Mouse (Mus musculus) lung, embryonic 14.5 days (tissue): ENCODE measurements at regions not wholly inside any gene's neighbourhood (a gene's known extent, or its start where the extent isn't known, plus 50 kb on each side); places are given as distances from the start of the nearest gene placed in this dataset.

Source experiments
- ATAC-seq: fragments of 200-750 bp; cut with Nextera tagmentation; 2 replicates; pipeline ENCODE4 v1.8.0; 2017; ENCODE audit warnings: mild to moderate bottlenecking, moderate TSS enrichment, moderate library complexity; ENCODE audit not compliant: insufficient read depth
- DNase-seq: peaks from one replicate; pipeline ENCODE4 v3.0.0-alpha.2; 2015
- H3K27ac ChIP-seq: fragments of 300-500 bp; sonication (generic); 2 replicates; pipeline ENCODE4 v1.5.1; 2014; ENCODE audit warnings: low read depth, mild to moderate bottlenecking, moderate library complexity
- H3K27me3 ChIP-seq: fragments of 300-500 bp; sonication (generic); 2 replicates; pipeline ENCODE4 v1.6.1; 2014; ENCODE audit warnings: low read length, control low read depth; ENCODE audit not compliant: insufficient read depth
- H3K36me3 ChIP-seq: fragments of 300-500 bp; sonication (generic); 2 replicates; pipeline ENCODE4 v1.6.1; 2014; ENCODE audit warnings: control low read depth; ENCODE audit not compliant: insufficient read depth
- H3K4me1 ChIP-seq: fragments of 300-500 bp; sonication (generic); 2 replicates; pipeline ENCODE4 v1.6.1; 2014; ENCODE audit warnings: antibody characterized with exemption, control low read depth; ENCODE audit not compliant: insufficient read depth
- H3K4me2 ChIP-seq: fragments of 300-500 bp; sonication (generic); 2 replicates; pipeline ENCODE4 v1.6.1; 2014; ENCODE audit warnings: mild to moderate bottlenecking
- H3K4me3 ChIP-seq: fragments of 300-500 bp; sonication (generic); 2 replicates; pipeline ENCODE4 v1.5.1; 2014; ENCODE audit warnings: low read depth, low read length
- H3K9ac ChIP-seq: fragments of 300-500 bp; sonication (generic); 2 replicates; pipeline ENCODE4 v1.6.1; 2014
- H3K9me3 ChIP-seq: fragments of 300-500 bp; sonication (generic); 2 replicates; pipeline ENCODE4 v1.6.1; 2016; ENCODE audit warnings: low read depth, low read length, control low read depth
- CTCF ChIP-seq: IDR thresholded peaks from 2 replicates; pipeline ENCODE4 v1.5.1; 2016; ENCODE audit warnings: antibody characterized with exemption, low read depth
- WGBS: fragments of 180-500 bp; shearing (Covaris S2); extraction: QIAGEN DNeasy Blood & Tissue Kit; methylation state at CpG from one replicate; pipeline ENCODE4 v1.1.7; 2014; 5-methylcytosine and 5-hydroxymethylcytosine counted together

DNA sequence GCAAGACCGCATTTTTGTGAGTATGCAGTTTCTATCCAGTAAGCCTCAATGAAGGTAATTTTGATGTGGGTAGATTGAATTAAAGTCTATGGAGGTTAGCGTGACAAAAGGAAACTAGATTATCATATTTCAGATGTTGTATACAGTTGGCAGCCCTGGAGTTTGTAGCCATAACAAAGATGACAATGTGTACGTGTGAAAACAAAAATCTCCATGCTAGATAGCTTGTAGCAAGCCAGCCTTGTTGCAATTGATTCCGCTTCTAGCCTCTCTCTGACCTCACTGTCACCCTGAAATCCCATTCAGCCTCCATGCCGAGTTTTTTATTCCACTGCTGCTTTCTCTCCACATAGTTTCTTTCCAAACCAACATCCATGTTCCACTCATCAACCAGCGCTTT, 248.4 kb downstream of the Fign start:
- Histone ChIP-seq H3K27me3 (no peaks in the 10 kb centered on the region), H3K9ac (no peak overlapping the region), H3K27ac (no peak overlapping the region), H3K4me2 (0 out of 2 replicates have a peak overlapping the region, but pooled peaks have one; percentile 11), H3K4me1 (no peaks in the 10 kb centered on the region), H3K9me3 (no peaks in the 10 kb centered on the region), H3K36me3 (no peaks in the 10 kb centered on the region), H3K4me3 (no peak overlapping the region)
- TF ChIP-seq CTCF = no peak
- 48% methylated on average over 6 of the region's 6 CpGs for whole genome bisulfite sequencing
- peak; percentile 69; the same call in 1 of the 2 replicates for ATAC-seq
- DNase-seq = peak; percentile 63

DNA sequence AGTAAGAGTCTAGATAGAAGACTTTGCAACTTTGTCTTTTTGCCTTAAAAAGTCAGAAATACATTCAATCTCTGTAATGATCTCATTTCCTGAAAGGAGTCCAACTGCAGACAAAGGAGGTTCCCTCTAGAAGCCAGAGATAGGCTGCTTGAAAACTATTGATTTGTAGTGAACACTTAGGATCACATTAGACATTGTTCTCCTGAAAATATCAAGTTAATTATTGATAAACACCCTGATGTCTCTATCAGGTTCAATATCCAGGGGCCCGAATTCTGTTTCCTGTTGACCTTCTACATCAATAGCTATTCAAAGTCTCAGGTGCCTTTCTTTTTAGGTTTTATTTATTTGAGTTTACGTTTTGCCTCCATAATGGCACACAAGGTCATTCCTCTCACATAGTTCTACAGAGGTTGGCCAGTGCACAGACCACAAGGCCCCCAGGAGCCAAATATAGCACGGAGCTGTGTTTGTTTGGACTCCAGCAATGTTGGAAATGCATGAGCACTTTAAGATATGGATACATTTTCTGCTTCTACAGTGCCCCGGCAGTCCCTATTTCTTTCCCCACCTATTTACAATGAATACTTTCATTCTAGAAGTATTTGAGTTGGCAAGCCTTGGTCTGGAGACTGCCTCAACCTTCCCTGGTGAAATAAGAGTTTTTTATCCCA, 265.7 kb downstream of the Fign start:
- no peaks in the 10 kb centered on the region for H3K27me3 ChIP-seq
- H3K9me3 ChIP-seq = no peaks in the 10 kb centered on the region

GRCm38 (mm10) chr2:63830431-63830830, 267.4 kb downstream of the Fign start:
- no peaks in the 10 kb centered on the region for H3K36me3 ChIP-seq
- ATAC-seq (no peak), DNase-seq (no peak)
- no peak overlapping the region for H3K9ac ChIP-seq
- H3K4me3 ChIP-seq = no peak overlapping the region
- H3K4me2 ChIP-seq = no peak overlapping the region
- no peak for TF ChIP-seq CTCF
- no peak overlapping the region for H3K27ac ChIP-seq
- no peaks in the 10 kb centered on the region for H3K27me3 ChIP-seq
- 0 out of 2 replicates have a peak, but pooled peaks cover 6% of the 10 kb centered on the region for H3K4me1 ChIP-seq
- no peaks in the 10 kb centered on the region for H3K9me3 ChIP-seq
- WGBS = 77% methylated on average over 5 of the region's 5 CpGs

More for the DNA sequence above, 265.7 kb downstream of the Fign start:
- H3K4me2 ChIP-seq = no peak overlapping the region
- DNase-seq (no peak), ATAC-seq (no peak)
- H3K36me3 ChIP-seq = no peaks in the 10 kb centered on the region
- H3K4me3 ChIP-seq = no peak overlapping the region
- H3K9ac ChIP-seq = no peak overlapping the region
- WGBS = 71% methylated on average over 4 of the region's 4 CpGs
- 0 out of 2 replicates have a peak, but pooled peaks cover 6% of the 10 kb centered on the region for H3K4me1 ChIP-seq
- no peak overlapping the region for H3K27ac ChIP-seq
- TF ChIP-seq CTCF = no peak

GRCm38 (mm10) chr2:63828633-63829032, 269.2 kb downstream of the Fign start:
- Histone ChIP-seq H3K9me3 (no peaks in the 10 kb centered on the region), H3K27me3 (no peaks in the 10 kb centered on the region), H3K9ac (no peak overlapping the region), H3K4me2 (no peak overlapping the region), H3K4me1 (0 out of 2 replicates have a peak, but pooled peaks cover 6% of the 10 kb centered on the region), H3K36me3 (no peaks in the 10 kb centered on the region), H3K27ac (no peak overlapping the region), H3K4me3 (no peak overlapping the region)
- no peak for TF ChIP-seq CTCF
- peak; percentile 35 for DNase-seq
- 0 out of 2 replicates have a peak, but pooled peaks have one; percentile 31 for ATAC-seq
- WGBS = 32% methylated on average over 3 of the region's 3 CpGs

DNA sequence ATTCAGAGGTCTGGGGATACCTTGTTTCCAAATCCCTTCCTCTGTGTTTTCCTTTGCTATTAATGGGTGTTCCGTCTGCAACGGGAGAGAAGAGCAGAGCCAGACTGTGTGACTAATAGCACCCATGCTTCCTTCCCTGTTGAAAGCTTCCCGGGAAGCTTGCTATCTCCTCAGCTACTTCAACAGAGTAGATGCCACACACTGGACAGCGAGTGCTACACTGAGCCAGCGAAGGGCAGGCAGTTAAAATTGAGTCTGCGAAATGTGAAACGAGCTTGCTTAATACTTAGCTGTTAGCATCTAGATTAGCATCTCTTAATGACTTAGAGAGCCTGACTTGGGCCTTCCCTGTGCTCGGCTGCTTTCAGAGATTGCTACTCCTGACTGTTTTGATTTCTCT, 278.4 kb downstream of the Fign start:
- Histone ChIP-seq H3K27ac (no peak overlapping the region), H3K4me1 (no peaks in the 10 kb centered on the region), H3K9me3 (no peaks in the 10 kb centered on the region), H3K4me3 (no peak overlapping the region), H3K27me3 (no peaks in the 10 kb centered on the region), H3K4me2 (no peak overlapping the region), H3K36me3 (no peaks in the 10 kb centered on the region), H3K9ac (no peak overlapping the region)
- no peak for TF ChIP-seq CTCF
- ATAC-seq (no peak), DNase-seq (peak; percentile 20)
- WGBS = 23% methylated on average over 8 of the region's 8 CpGs
